Mouse (Mus musculus) left cerebral cortex, adult 11 months (tissue): ENCODE measurements around the gene Ehmt2.
"Not testable (repeated sequence)": the region's sequence is repeated elsewhere in the genome, so short reads cannot be mapped to it uniquely, and the experiment has no call there.

Experiments used
- DNase-seq: peaks from one replicate; pipeline ENCODE4 v3.0.0; 2022; ENCODE audit warnings: low spot score

The Ehmt2 gene

GRCm38 (mm10) chr17:34954831-34955230, 56.6 kb downstream of the Ehmt2 start:
- no peak for DNase-seq

DNA sequence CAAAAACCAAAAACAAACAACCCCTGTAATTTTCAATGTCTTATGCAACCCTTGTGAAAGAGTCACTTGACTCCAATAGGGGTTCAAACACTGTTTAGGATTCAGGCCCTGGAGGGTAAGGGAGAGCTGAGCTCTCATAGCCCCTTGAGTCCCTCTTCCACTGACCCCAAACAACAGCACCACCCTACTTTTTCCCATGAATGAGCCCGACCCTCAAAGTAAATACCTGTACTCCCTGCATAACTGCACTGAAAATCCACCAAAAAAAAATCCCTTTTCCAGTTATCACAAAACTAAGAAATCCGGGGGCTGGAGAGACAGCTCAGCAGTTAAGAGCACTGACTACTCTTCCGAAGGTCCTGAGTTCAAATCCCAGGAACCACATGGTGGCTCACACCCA, 57.6 kb downstream of the Ehmt2 start:
- no peak for DNase-seq

DNA sequence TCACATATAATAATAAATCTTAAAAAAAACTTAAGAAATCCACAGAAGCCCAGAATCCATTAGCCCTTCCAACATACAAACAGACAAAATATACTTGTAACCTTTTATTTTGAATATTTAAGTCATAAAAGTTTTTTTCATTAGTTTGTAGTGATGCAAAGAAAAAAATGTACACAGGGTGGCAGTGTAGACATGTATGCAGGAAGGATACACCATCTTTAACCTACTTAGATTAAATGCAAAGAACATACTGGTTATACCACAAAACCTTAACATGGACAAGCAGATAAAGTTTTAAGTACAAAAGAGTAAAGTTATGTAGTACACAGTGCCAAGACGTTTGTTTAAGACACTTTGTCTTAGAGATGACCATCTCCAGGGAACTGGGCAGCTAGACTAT, 58.1 kb downstream of the Ehmt2 start:
- DNase-seq, result no peak

DNA sequence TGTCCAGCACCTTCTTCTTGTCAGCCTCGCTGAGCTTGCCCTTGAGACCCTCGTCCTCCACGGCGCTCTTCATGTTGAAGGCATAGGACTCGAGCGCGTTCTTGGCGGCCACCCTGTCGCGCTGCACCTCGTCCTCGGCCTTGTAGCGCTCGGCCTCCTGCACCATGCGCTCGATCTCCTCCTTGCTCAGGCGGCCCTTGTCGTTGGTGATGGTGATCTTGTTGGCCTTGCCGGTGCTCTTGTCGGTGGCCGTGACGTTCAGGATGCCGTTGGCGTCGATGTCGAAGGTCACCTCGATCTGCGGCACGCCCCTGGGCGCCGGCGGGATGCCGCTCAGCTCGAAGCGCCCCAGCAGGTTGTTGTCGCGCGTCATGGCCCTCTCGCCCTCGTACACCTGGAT, 59.0 kb downstream of the Ehmt2 start:
- not testable (repeated sequence) for DNase-seq

GRCm38 (mm10) chr17:34957966-34958365, 59.7 kb downstream of the Ehmt2 start:
- DNase-seq, result not testable (repeated sequence)

DNA sequence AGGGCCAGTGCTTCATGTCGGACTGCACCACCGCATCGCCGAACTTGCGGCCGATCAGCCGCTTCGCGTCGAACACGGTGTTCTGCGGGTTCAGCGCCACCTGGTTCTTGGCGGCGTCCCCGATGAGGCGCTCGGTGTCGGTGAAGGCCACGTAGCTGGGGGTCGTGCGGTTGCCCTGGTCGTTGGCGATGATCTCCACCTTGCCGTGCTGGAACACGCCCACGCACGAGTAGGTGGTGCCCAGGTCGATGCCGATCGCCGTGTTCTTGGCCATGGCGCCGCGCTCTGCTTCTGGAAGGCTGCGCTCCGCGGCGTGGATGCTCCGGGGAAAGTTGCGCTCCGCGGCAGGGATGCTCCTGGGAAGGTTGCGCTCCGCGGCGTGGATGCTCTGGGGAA, 60.5 kb downstream of the Ehmt2 start:
- DNase-seq, result not testable (repeated sequence)

DNA sequence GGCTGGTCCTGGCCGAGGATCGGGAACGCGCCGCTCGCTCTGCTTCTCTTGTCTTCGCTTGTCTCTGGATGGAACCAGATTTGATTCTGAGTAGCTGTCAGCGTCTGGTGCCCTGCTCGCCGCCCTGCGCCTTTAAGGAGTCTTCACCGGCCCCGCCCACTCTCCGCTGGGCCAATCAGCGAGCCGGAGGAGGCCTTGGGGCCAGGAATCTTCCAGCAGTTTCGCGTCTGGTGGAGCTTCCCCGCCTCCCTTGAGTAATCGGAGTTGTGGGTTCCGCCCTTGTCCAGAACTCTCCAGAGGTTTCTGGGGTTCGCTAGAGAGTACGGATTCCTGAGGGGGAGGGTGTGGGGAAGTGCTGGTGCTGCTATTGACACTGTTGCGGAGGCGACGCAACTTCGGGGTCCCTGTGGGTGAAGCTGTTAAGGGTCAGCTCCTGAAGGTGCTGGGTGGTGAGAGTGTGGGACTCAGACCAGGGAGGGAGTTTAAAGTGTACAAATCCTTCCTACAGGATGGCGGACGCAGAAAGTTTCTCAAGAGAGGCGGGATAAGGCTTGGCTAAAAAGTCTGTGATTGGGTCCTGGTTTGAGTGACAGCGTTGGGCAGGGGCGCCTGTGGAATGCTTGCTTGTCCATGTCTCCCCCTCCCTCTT, 61.0 kb downstream of the Ehmt2 start, which contains the start of gene Hspa1b:
Gene Hspa1b (minus strand): TSS at position 109 of the 649 bp plus-strand sequence.
- DNase-seq, result peak; percentile 72

DNA sequence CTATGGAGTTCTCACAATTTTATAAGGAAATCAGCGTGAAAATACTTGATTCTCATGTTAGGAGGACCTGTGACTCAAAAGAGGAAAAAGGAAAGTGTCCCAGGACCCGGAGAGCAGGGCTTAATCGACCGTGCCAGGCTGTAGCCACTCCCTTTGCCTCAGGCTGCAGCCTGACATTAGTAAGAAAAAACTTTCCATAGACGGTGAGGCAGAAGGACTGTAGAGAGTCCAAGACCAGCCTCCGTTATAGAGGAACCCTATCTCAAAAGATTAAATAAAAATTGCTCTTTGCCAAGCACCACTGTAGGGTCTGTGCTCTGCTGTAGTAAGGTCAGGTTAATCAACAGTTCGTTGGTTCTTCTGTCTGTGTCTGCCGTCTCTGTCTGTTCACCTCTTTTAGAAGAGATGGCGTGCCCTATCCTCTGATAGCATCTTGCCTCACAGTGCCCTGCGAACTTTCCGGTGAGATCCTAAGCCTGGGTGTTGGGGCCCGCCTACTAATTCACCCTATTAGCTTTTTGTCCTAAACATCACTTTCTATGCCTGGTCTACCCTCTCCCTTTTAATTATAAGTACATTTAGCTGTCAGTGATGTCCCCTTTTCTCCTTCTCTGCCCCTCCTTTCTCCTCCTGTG, 61.7 kb downstream of the Ehmt2 start:
- no peak for DNase-seq

DNA sequence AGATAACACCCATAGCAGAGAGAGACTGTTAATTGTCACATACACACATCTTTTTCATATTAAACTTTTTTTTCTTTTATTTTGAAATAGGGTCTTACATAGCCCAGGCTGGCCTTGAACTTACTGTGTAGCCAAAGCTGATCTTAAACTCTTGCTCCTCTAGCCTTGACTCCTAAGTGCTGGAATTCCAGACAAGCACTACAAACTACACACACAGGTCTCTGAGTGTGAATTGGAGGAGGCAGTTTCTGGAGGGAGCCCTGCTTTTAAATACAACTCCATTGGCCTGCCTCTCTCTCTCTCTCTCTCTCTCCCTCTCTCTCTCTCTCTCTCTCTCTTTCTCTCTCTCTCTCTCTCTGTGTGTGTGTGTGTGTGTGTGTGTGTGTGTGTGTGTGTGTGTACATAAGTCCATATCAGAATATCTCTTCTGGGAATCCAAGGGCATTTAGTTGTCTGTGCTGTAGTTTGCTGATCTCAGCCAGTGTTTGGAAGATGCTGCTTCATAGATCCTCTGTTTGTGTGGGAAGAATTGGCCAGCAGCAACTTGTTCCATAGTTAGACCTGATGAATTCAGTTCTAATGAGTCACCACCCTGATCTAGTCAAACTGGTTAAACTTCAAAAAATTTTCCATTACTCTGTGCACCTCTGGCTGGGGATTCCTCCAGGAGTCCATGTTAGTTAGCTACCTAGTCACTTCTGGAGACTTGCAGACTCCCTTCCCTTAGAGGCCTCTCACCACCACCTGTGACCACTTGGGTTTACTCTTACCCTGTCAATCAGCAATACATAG, 62.6 kb downstream of the Ehmt2 start:
- no peak for DNase-seq

GRCm38 (mm10) chr17:34962125-34962524, 63.9 kb downstream of the Ehmt2 start:
- no peak for DNase-seq

- DNase-seq, result no peak
Measured at GRCm38 (mm10) chr17:34962841-34963240, 64.6 kb downstream of the Ehmt2 start.
